Mouse (Mus musculus) right cerebral cortex, postnatal 25 days (tissue): Measurements from ENCODE around the gene Prima1.

Source experiments
- DNase-seq: peaks from one replicate; pipeline ENCODE4 v3.0.0; 2022

Prima1 gene

DNA sequence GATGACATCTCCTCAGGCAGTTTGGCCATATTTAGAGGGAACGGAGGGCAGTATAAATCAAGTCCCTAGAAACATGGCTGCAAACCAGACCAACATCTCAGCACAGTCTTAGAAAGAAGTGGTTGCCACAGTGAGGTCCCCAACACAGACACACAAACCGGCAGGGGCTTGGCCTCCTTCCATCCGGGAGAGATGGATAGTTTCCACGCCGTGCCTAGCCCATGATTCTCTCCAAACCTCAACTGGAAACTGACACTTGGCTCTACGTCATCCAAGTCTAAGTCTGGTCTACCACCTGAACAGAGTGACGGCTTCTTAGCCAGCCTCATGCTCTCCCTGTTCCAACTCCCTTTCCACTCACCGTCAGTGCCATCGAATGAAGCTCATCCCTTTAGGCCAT, 18.3 kb downstream of the Prima1 start:
- DNase-seq: no peak

DNA sequence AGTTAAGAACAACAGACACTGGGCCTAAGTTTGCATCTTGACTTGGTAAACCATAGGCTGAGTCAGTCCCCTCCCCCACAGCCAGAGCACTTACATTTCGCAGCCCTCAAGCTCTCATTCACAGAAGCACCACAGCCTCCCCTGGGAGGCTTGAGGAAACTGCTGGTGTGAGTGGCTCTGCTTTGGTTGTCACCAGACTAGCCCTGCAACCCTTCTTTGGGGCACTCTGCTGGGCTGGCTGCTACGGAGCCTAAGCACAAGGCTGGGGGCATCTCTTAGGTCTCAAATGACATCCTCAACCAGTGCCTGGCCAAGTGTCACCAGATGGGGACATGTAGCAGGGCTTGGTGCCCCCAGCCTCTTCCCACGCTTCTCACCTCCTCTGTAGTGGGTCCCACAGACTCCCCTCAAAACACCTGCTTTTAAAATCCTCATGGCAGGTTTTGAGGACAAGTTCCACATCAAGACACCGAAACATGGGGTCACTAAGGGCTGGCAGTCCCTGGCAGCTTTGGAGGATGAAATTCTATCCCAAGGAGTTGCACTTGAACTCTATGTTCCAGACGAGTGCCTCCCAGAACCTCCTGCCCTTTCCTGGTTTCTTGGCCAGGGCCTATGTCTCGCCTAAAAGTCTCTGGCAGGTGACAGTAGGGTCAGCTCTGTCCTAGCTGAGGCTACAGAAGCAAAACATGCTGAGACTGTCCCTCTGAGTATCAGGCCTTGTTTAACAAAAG, 25.9 kb downstream of the Prima1 start:
- DNase-seq: no peak

GRCm38 (mm10) chr12:103214797-103215196, 27.2 kb downstream of the Prima1 start:
- no peak for DNase-seq

GRCm38 (mm10) chr12:103214270-103214669, 27.7 kb downstream of the Prima1 start:
- no peak for DNase-seq

GRCm38 (mm10) chr12:103213591-103213990, 28.4 kb downstream of the Prima1 start:
- DNase-seq: no peak

DNA sequence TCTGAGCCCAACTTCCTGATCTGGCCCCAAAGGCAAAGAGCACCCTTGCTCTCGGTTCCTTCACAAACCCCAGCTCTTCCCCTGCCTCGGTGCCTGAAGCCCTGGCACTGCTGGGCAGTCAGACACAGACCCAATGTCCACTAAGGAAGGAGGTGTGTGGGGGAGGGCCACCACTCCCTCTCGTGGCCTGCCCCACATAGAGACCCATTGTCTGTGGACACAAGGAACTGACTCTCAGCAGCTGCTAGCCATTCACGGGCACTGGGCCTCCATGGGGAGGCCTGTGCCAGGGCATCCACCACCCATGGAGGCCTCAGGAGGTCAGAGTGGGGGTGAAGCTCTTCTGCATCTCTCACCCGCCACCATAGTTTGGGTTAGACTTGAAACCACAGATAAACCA, 30.9 kb downstream of the Prima1 start:
- DNase-seq: no peak

GRCm38 (mm10) chr12:103209581-103209980, 32.4 kb downstream of the Prima1 start:
- DNase-seq: no peak

DNA sequence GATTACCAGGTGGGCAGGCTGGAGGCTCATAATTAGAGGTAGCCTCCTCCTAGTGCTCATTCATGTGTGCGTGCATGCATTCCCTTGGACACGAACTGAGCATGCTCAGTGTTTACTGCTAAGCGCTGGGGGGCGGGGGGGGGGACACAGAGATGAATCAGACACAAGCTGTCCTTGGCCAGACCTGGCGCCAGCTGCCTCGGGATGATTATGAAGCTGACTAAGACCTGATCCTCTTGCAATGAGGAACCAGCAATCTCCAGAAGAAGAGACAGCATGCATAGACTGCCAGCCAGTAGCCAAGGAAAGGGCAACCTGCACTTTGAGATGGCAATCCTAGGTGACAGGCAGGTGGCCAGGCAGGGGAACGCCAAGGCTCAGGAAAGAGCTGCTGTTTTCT, 36.4 kb downstream of the Prima1 start:
- peak; percentile 30 for DNase-seq

DNA sequence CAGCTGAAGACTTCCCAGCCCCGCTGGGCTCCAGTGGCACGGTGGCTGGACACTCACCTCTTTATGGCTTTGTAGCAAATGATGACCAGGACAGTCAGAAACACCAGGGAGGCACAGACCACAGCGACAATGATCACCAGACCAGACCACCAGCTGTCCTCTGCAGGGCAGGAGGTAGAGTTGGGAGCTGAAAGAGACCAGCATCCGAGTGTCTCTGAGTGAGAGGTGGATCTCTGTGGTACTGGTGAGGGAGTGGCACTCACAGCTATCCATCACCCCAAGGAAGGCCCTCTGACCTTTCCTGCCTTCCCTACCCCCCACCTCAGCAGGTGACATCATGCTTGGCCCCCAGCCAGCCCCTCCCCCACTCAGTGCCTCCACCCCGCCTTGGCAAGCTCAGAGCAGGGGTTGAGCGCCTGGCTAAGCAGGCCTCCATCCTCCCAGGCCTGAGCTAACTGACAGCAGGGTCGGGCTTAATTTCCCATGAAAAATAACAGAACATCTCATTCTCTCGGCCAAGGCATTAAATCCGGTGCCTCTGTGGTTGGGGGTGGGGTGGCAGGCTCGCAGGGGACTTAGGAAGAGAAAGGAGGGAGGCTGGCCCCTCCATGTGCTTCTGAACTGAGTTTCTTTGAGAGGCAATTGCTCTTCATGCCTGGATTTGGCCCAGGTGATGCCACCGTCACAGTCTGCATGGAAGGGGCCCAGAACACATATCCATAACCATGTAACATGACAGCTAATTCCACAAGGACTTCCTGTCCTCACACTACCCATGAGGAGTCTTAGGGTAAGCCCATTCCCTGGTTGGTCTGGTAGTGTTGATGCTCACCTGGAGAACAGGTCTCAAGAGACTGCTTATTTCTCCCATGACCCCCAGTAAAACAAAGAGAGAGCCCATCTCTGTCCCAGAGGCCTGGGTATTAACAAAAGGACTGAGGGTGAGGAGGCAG, 39.1 kb downstream of the Prima1 start:
- DNase-seq: no peak

- no peak for DNase-seq
Measured at GRCm38 (mm10) chr12:103192996-103193395, 49.0 kb downstream of the Prima1 start.

DNA sequence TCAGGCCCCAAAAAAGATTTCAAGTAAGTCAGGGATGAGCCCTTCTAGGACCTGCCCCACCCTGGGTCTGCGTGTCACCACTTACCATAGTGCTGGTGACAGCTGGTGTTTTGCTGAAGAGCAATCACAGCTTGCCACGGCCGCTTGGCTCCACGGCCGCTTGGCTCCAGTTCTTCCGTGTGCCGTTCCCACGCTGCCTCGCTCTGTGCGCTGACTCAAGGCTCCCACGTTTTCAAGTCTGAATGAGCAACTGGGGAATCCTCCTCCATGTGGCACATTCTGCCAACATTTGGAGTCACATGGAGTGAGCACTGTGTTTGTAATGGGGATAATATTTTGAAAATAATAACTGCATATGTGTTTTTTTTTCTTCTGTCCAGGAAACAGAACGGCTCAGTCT, 52.2 kb downstream of the Prima1 start:
- peak; percentile 70 for DNase-seq

- no peak for DNase-seq
Measured at GRCm38 (mm10) chr12:103188223-103188622, 53.7 kb downstream of the Prima1 start.

- no peak for DNase-seq
Measured at GRCm38 (mm10) chr12:103187020-103187419, 54.9 kb downstream of the Prima1 start.

- DNase-seq: no peak
Measured at GRCm38 (mm10) chr12:103183057-103183456, 58.9 kb downstream of the Prima1 start.

DNA sequence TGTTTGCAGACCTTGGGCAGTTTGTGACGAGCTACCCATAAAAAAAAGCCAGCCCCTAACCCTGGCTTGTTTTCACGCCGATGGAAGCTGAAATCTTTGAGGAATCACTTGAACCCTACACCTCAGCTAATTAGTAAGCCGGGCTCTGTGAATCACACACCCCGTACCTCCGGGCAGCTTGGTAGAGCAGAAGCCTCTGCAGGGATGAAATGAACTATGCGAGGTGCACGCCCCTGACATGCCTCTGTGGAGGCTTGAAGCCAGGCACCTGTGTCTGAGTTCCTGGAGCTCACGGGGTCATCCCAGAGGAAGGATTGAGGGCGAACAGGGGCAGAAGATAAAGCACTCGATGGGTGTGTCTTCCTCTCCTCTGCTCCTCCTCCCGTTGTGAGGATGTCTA, 73.1 kb downstream of the Prima1 start:
- DNase-seq: no peak

GRCm38 (mm10) chr12:103164101-103165030, 77.6 kb downstream of the Prima1 start:
- DNase-seq: no peak

DNA sequence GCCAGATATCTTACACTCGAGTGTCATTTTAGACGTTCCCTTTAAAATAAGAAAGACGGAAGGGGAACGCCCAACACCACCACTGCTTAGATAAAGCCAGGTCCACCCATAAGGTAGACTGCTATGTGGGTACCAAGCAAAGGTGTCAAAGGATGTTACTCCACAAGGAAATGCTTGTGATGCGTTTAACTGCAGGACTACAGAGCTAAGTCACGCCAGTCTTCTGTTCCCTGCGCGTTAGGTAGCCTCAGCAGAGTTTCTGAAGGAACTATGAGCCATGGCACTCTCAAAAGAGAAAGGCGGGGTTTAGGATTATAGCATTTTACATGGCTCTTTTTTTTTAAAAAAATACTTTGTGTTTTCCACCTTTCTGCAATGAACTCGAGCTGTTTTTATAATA, 78.4 kb downstream of the Prima1 start:
- no peak for DNase-seq

DNA sequence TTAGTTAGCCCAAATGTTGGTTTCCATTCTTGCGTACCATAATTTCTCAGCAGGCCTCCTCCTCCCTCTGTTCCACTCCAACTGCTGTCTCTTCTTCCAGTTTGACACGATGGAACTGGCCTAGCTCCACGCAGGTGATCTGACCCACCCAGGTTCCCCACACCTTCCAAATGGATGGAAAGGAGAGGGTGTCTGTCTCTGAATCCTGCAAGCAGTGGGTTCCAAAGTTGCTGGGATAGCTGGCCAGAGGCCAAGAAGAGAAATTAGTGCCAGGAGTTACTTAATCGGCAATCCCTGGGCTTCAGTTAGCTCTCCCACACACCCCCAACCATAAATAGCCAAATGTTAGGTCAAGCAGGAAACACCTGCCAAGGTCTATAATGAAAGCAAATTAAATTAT, 81.2 kb downstream of the Prima1 start:
- no peak for DNase-seq

- DNase-seq: no peak
Measured at GRCm38 (mm10) chr12:103159016-103159415, 82.9 kb downstream of the Prima1 start.

GRCm38 (mm10) chr12:103157129-103157910, 84.6 kb downstream of the Prima1 start:
- DNase-seq: no peak

GRCm38 (mm10) chr12:103155406-103155805, 86.5 kb downstream of the Prima1 start:
- DNase-seq: no peak

GRCm38 (mm10) chr12:103154927-103155326, 87.0 kb downstream of the Prima1 start:
- DNase-seq: no peak
